Mouse (Mus musculus): ENCODE data around the gene Epha2.

The Epha2 gene

DNA sequence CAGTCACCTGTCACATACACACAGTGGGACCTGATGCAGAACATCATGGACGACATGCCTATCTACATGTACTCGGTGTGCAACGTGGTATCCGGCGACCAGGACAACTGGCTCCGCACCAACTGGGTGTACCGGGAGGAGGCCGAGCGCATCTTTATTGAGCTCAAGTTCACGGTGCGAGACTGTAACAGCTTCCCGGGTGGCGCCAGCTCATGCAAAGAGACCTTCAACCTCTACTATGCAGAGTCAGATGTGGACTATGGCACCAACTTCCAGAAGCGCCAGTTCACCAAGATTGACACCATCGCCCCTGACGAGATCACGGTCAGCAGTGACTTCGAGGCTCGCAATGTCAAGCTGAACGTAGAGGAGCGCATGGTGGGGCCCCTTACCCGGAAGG is 7.3 kb downstream of the Epha2 start:
- no peak for DNase-seq

DNA sequence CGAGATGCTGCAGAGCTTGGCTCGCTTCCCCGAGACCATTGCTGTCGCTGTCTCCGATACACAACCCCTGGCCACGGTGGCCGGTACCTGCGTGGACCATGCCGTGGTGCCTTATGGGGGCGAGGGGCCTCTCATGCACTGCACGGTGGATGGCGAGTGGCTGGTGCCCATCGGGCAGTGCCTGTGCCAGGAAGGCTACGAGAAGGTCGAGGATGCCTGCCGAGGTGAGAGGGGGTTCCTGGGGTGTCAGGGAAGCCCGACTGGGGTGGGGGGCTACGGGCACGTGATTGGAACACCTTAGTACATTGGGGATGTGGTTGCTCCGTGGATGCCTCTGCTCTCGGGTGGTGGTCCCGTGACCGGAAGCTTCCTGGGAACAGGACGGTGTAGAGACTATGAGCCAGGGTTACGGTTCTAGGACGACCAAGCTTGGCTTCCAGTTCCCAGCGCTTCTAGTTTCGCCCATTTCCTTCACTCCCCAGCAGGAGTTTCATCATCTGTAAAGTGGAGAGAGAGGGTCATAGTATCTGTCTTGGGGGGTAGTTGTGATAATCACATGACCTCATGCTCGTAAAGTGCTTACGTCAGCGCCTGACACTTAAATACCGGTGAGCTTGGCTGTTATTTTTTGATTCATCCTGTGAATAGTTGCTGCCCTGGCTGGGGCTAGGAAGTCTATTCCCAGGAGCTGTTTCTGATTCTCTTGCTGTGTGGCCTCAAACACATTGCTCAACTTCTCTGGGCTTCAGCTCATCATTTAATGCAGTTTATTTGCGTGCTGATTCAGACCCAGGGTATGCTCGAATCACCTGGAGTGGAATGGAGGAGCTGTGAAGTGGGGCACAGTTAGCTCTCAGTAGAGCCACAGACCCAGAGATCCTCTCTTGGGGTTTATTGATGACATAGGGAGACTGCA is 8.1 kb downstream of the Epha2 start:
- DNase-seq = no peak

- no peak for DNase-seq
Observed at GRCm38 (mm10) chr4:141309773-141310145, 8.7 kb downstream of the Epha2 start.

GRCm38 (mm10) chr4:141310191-141310606 is 9.2 kb downstream of the Epha2 start:
- DNase-seq = no peak

DNA sequence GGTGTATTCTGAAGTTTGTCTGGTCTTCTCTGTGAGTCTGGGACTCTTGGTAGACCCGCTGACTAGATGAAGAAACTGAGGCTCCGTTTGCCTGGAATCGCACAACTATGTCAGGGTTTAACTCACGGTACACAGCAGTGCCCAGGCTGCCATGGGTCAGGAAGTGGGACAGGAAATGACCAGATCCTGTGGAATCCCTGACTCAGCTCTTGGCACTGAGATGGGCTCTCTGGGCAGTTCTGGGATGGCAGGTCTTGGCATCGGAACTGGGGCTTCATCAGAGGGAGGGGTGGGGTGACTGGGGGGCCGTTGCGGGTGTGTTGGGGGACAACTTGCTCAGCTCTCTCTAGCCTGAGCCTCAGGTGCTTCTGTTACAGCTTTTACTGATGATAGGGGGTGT is 10.0 kb downstream of the Epha2 start:
- no peak for DNase-seq

GRCm38 (mm10) chr4:141311506-141311905 is 10.5 kb downstream of the Epha2 start:
- DNase-seq = no peak

GRCm38 (mm10) chr4:141311908-141312307 is 10.9 kb downstream of the Epha2 start:
- DNase-seq = no peak

- no peak for DNase-seq
Observed at GRCm38 (mm10) chr4:141312513-141313131, 11.6 kb downstream of the Epha2 start.

- no peak for DNase-seq
Observed at GRCm38 (mm10) chr4:141313481-141313880, 12.4 kb downstream of the Epha2 start.

- DNase-seq = no peak
Observed at GRCm38 (mm10) chr4:141313924-141314323, 12.9 kb downstream of the Epha2 start.

- DNase-seq = no peak
Observed at GRCm38 (mm10) chr4:141314745-141315144, 13.7 kb downstream of the Epha2 start.

GRCm38 (mm10) chr4:141316023-141316422 is 15.0 kb downstream of the Epha2 start:
- no peak for DNase-seq

GRCm38 (mm10) chr4:141316498-141317180 is 15.6 kb downstream of the Epha2 start:
- DNase-seq = no peak

- no peak for DNase-seq
Observed at GRCm38 (mm10) chr4:141317914-141318313, 16.9 kb downstream of the Epha2 start.

DNA sequence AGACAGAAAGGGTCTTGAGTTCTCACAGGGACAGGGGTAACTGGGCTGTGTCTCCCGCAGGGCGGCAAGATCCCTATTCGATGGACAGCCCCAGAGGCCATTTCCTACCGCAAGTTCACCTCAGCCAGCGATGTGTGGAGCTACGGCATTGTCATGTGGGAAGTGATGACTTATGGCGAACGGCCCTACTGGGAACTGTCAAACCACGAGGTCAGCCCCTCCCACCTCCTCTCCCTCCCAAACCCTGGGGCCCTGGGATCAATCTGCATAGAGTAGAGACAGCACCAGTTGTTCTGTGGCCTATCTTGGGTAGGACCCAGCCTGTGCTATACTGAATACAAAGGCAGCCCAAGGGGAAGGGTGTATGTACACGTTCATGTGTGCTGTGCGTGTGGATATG is 21.5 kb downstream of the Epha2 start:
- DNase-seq = no peak

- DNase-seq = no peak
Observed at GRCm38 (mm10) chr4:141324771-141325191, 23.7 kb downstream of the Epha2 start.

- DNase-seq = no peak
Observed at GRCm38 (mm10) chr4:141325636-141326035, 24.6 kb downstream of the Epha2 start.

GRCm38 (mm10) chr4:141327075-141327474 is 26.0 kb downstream of the Epha2 start:
- no peak for DNase-seq

DNA sequence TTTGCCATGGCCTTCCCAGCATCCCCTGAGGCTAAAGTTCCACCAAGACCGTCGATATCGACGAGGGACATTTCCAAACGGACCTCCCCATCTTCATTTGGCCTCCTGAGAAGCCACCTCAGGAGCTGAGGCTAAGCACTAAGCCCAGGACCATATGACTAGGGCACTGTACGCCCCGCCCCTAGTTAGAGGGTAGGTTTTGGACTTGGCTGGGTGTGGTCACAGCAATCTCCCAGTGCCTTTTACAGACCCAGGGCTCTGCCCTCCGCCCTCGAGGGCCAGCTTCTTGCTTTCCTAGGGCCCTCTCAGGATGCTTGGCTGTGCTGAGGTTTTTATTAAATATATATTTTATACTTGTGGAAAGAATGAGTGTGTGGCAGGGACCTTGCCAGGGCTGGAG is 27.7 kb downstream of the Epha2 start:
- DNase-seq = no peak

- no peak for DNase-seq
Observed at GRCm38 (mm10) chr4:141329968-141330367, 28.9 kb downstream of the Epha2 start.

GRCm38 (mm10) chr4:141331446-141331845 is 30.4 kb downstream of the Epha2 start:
- no peak for DNase-seq

DNA sequence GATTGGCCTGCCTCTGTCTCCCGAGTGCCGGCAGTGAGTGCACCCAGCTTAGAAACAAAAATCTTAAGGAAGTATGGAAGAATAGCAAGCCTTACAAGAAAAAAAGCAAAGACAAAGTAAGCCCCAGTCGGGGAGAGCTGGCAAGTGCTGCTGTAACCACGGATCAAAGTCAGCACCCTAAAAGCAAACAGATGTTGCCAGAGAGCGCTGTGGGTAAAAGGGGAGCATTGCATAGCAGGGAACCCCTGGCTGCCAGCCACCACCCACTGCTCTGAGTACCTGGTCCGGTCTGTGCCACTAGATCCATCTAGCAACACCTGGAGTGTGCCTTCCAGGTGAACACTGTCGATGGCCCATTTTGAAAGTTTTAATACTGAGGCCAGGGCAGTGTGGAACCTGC is 31.2 kb downstream of the Epha2 start:
- no peak for DNase-seq

DNA sequence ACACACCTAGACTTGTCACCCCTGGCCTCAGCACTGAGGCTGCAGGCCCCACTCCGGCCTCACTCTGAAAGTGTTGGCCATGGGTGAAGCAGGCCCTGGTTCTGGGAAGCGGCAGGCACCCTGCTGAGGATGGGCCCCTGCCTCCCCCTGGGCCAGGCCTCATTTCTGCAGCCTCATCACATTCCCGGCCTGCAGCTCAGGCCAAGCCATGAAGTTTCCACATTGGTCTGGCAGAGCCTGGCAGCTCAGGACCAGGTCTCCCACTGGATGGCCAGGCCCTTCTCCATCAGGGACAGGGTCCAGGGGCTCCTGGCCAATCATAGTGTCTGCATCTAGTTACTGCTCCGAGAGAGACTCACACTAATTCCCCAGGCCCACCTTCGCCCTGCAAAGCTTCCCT is 33.7 kb downstream of the Epha2 start:
- DNase-seq = no peak

DNA sequence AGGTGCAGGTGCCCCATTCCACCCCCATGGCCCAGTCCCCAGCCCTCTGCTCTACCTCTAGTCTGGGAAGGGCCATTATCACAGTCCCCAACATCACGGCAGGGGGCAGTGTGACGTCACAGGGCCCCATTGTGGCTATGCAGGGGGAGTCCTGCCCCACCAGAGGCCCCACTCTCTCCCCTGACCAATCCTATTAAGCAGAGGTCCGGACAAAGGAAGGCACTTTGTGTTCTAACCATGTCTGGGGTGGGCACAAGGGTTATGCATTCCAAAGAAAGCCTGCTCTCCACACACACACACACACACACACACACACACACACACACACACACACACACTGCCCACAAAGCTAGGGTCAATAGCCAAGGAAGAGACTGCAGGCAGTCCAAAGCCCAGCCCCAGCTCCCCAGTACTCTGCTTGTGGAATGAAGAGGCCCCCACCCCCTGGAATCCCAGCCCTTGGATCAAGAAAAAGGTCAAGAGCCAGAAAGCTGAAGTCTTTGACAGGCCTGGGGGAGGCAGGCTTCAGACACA is 34.3 kb downstream of the Epha2 start:
- no peak for DNase-seq
